Mouse (Mus musculus) stomach, postnatal 0 days (tissue): Measurements from ENCODE around the gene AY761184. TPM values are rescaled to one million over a fixed set of nuclear protein-coding genes. Genes with fewer than 3 reads are reported as not detected.
"Not testable (repeated sequence)": the region's sequence is repeated elsewhere in the genome, so short reads cannot be mapped to it uniquely, and the experiment has no call there.

Experiments used
- ATAC-seq: fragments of 200-750 bp; cut with Nextera tagmentation; 2 replicates; pipeline ENCODE4 v1.8.0; 2017; ENCODE audit not compliant: low FRiP score, low TSS enrichment
- DNase-seq: peaks from one replicate; pipeline ENCODE4 v3.0.0-alpha.2; 2016; ENCODE audit warnings: low spot score
- H3K27ac ChIP-seq: fragments of 300-500 bp; sonication (generic); replicated peaks from 2 replicates; pipeline ENCODE4 v1.5.1; 2014; ENCODE audit warnings: mild to moderate bottlenecking, control low read depth
- H3K27me3 ChIP-seq: fragments of 300-500 bp; sonication (generic); 2 replicates; pipeline ENCODE4 v1.6.1; 2014; ENCODE audit warnings: low read length; ENCODE audit not compliant: control insufficient read depth, insufficient read depth
- H3K36me3 ChIP-seq: fragments of 300-500 bp; sonication (generic); 2 replicates; pipeline ENCODE4 v1.6.1; 2014; ENCODE audit warnings: low read length, mixed read lengths; ENCODE audit not compliant: control insufficient read depth, insufficient read depth
- H3K4me1 ChIP-seq: fragments of 300-500 bp; sonication (generic); replicated peaks from 2 replicates; pipeline ENCODE4 v1.6.1; 2014; ENCODE audit warnings: antibody characterized with exemption; ENCODE audit not compliant: control insufficient read depth, insufficient read depth
- H3K4me2 ChIP-seq: fragments of 300-500 bp; sonication (generic); replicated peaks from 2 replicates; pipeline ENCODE4 v1.6.1; 2014; ENCODE audit warnings: low read depth, mild to moderate bottlenecking, control low read depth, moderate library complexity
- H3K4me3 ChIP-seq: fragments of 300-500 bp; sonication (generic); 2 replicates; pipeline ENCODE4 v1.5.1; 2014; ENCODE audit warnings: low read depth, low read length, control low read depth
- H3K9ac ChIP-seq: fragments of 300-500 bp; sonication (generic); 2 replicates; pipeline ENCODE4 v1.6.1; 2014; ENCODE audit warnings: mild to moderate bottlenecking, low read length, control low read depth, mixed read lengths
- H3K9me3 ChIP-seq: fragments of 300-500 bp; sonication (generic); 2 replicates; pipeline ENCODE4 v1.6.1; 2016; ENCODE audit warnings: low read length; ENCODE audit not compliant: control insufficient read depth
- WGBS: fragments of 180-500 bp; shearing (Covaris S2); extraction: QIAGEN DNeasy Blood & Tissue Kit; methylation state at CpG from one replicate; pipeline ENCODE4 v1.1.7; 2014; 5-methylcytosine and 5-hydroxymethylcytosine counted together
- polyA plus RNA-seq: library from polyadenylated mRNA; unstranded; fragments of >200 nt; fragmentation: Nextera tagmentation; extraction: Ambion mirVana; gene quantifications from 2 replicates; pipeline ENCODE4 v1.2.1, GENCODE M21; 2015

Gene AY761184
- not detected in 2 replicates for polyA plus RNA-seq

GRCm38 (mm10) chr8:21703545-21703944 is at the start of gene AY761184:
Gene AY761184, minus strand, starts transcription at chr8:21703645.
- H3K9ac ChIP-seq, H3K4me3 ChIP-seq, ATAC-seq, H3K9me3 ChIP-seq, H3K27ac ChIP-seq, H3K4me1 ChIP-seq, H3K36me3 ChIP-seq, DNase-seq, H3K27me3 ChIP-seq, H3K4me2 ChIP-seq: not testable (repeated sequence)
- WGBS: 38% methylated on average over 1 of the region's 2 CpGs

- WGBS: 67% methylated on average over 1 of the region's 1 CpGs
These were observed 37.9 kb downstream of the AY761184 start, which contains the start of gene Defa34 for GRCm38 (mm10) chr8:21665497-21665896. Gene Defa34, plus strand, starts transcription at chr8:21665797.

GRCm38 (mm10) chr8:21655480-21655879 is 48.0 kb downstream of the AY761184 start, which contains the start of gene Defa17:
Gene Defa17, plus strand, starts transcription at chr8:21655780.
- WGBS: no CpG with 5 or more reads among the region's 2 CpGs
- ATAC-seq, H3K27me3 ChIP-seq, H3K36me3 ChIP-seq, H3K4me1 ChIP-seq, DNase-seq, H3K27ac ChIP-seq, H3K9me3 ChIP-seq, H3K4me2 ChIP-seq, H3K4me3 ChIP-seq, H3K9ac ChIP-seq: not testable (repeated sequence)

More at GRCm38 (mm10) chr8:21665497-21665896, 37.9 kb downstream of the AY761184 start, which contains the start of gene Defa34:
- H3K36me3 ChIP-seq, H3K4me1 ChIP-seq, H3K27me3 ChIP-seq, H3K27ac ChIP-seq, DNase-seq, ATAC-seq, H3K9me3 ChIP-seq, H3K4me2 ChIP-seq, H3K4me3 ChIP-seq, H3K9ac ChIP-seq: not testable (repeated sequence)

Other genes starting within 250 kb of the AY761184 start
- not detected in 2 replicates for gene Gm7849, start 247.1 kb downstream of the AY761184 start, polyA plus RNA-seq
- not detected in 2 replicates for gene Defa20, start 194.4 kb downstream of the AY761184 start, polyA plus RNA-seq
- gene Defa32, start 174.6 kb downstream of the AY761184 start, polyA plus RNA-seq: not detected in 2 replicates
- not detected in 2 replicates for gene Defa37, start 138.3 kb downstream of the AY761184 start, polyA plus RNA-seq
- not detected in 2 replicates for gene Defa28, start 120.6 kb downstream of the AY761184 start, polyA plus RNA-seq
- not detected in 2 replicates for gene Gm7861, start 109.1 kb downstream of the AY761184 start, polyA plus RNA-seq
- not detected in 2 replicates for gene Defa26, start 85.5 kb downstream of the AY761184 start, polyA plus RNA-seq
- gene Defa17, start 47.9 kb downstream of the AY761184 start, polyA plus RNA-seq: not detected in 2 replicates
- not detected in 2 replicates for gene Defa34, start 37.8 kb downstream of the AY761184 start, polyA plus RNA-seq
- gene Defa24, start 30.8 kb upstream of the AY761184 start, polyA plus RNA-seq: not detected in 2 replicates
- gene Defb50, start 119.9 kb upstream of the AY761184 start, polyA plus RNA-seq: not detected in 2 replicates
- not detected in 2 replicates for gene Defb2, start 136.3 kb upstream of the AY761184 start, polyA plus RNA-seq
- not detected in 2 replicates for gene Defb10, start 155.3 kb upstream of the AY761184 start, polyA plus RNA-seq
- not detected in 2 replicates for gene Defb9, start 181.8 kb upstream of the AY761184 start, polyA plus RNA-seq
- gene Defb11, start 202.8 kb upstream of the AY761184 start, polyA plus RNA-seq: not detected in 2 replicates
- gene Defb15, start 229.1 kb upstream of the AY761184 start, polyA plus RNA-seq: not detected in 2 replicates
- not detected in 2 replicates for gene Defb35, start 234.7 kb upstream of the AY761184 start, polyA plus RNA-seq
- gene Defb13, start 243.1 kb upstream of the AY761184 start, polyA plus RNA-seq: not detected in 2 replicates